Mouse (Mus musculus) adrenal gland, postnatal 14 days (tissue): ENCODE measurements around the gene Bud13. TPM values are rescaled to one million over a fixed set of nuclear protein-coding genes. Genes with fewer than 3 reads are reported as not detected.

Experiments
- DNase-seq: peaks from one replicate; pipeline ENCODE4 v3.0.0; 2021; ENCODE audit warnings: mixed read lengths
- total RNA-seq: library from RNA; stranded (reverse); gene quantifications from 2 replicates; pipeline ENCODE4 v1.2.3, GENCODE M21; 2021

Bud13 gene
- total RNA-seq, 1 experiment from 2014 or later: 9.3 TPM

DNA sequence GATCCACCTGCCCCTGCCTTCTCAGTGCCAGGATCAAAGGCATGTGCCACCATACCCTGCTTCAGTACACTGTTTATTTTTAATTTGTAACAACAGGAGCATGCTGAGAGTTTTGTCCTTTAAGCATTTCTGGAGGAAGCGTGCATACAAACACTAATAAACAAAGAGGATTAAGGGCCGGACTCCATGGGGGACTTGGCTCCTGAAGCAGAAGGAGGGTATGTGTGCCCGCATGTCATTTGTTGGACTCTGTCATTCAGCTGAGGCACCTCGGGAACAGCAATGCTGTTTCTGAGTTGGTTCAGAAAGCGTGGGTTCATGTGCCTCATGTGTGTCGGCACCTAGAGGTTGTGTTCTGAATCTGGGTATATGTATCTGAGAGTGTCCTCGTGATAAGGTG lies 54.5 kb downstream of the Bud13 start:
- no peak for DNase-seq

- DNase-seq: peak; percentile 32
Measured at GRCm38 (mm10) chr9:46337852-46338291, 55.1 kb downstream of the Bud13 start.

DNA sequence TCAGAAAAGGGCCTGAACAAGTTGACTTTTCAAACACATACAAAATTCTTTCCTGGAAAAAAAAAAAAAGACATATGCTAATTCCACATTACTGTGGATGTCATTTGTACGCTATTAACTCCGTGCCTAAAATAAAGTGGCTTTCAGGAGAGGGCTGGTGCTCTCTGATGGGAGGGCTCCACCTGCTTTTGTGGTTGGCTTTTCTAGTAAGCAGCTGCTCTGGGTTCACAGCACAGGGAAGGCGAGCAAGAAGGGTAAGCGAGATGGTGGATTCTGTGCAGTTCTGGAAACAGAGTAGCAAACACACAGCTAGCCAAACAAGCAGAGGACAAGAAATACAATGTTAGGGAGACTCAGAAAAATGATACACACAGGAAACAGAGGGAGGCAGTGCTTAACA lies 55.6 kb downstream of the Bud13 start:
- DNase-seq: no peak

GRCm38 (mm10) chr9:46339051-46339652 lies 56.3 kb downstream of the Bud13 start:
- DNase-seq: no peak

GRCm38 (mm10) chr9:46345887-46346665 lies 63.3 kb downstream of the Bud13 start:
- DNase-seq: no peak

Other genes starting within 250 kb of the Bud13 start
- 163 and 2,505 TPM in 2 replicates for gene Apoa1, start 54.4 kb upstream of the Bud13 start, total RNA-seq
- gene Apoc3, start 47.4 kb upstream of the Bud13 start, total RNA-seq: 9.9 and 222 TPM in 2 replicates
- 0.86 and 4.1 TPM in 2 replicates for gene Apoa4, start 42.3 kb upstream of the Bud13 start, total RNA-seq
- gene Apoa5, start 14.4 kb upstream of the Bud13 start, total RNA-seq: 4.7 and 74.9 TPM in 2 replicates
- 44.3 and 52.0 TPM in 2 replicates for gene Zpr1, start 9.9 kb upstream of the Bud13 start, total RNA-seq
- not detected in 2 replicates for gene 4931429L15Rik, start 37.0 kb downstream of the Bud13 start, total RNA-seq